Mouse (Mus musculus) liver, adult 2 months (tissue): ENCODE results near the gene Sbp.

ENCODE experiments used
- CTCF ChIP-seq: fragments of 200-500 bp; IDR thresholded peaks from 2 replicates; pipeline ENCODE4 v1.5.1; 2011; ENCODE audit warnings: low read depth, low read length, control low read depth
- POLR2A ChIP-seq: fragments of 200-500 bp; IDR thresholded peaks from 2 replicates; pipeline ENCODE4 v1.6.1; 2011; ENCODE audit warnings: low read length, control low read depth; ENCODE audit not compliant: insufficient read depth; ENCODE audit errors: extremely low read depth

DNA sequence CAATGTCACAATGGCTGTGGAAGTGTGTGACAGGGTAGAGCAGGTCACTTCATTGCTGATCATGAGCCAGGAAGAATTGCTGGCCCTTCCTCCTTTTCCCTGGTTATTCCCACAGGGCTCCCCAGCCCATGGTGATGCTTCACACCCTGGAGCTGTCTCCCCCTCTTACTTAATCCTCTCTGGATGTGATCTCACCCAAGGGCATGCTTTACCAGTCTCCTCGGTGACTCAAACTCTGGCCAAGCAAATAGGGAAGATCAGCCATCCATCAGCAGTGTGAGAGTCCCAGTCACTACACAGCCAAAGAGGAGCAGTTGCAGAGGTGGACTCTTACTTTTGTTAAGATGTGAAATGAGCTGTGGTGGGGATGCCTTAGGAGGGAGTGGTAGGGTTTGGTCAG lies 43.5 kb downstream of the Sbp start:
- TF ChIP-seq CTCF = no peak
- TF ChIP-seq POLR2A = no peak
